Mouse (Mus musculus): ENCODE measurements around the gene Nr5a2. TPM values are rescaled to one million over a fixed set of nuclear protein-coding genes. Genes with fewer than 3 reads are reported as not detected.

Nr5a2 gene
- total RNA-seq (2017): not detected in 2 replicates

DNA sequence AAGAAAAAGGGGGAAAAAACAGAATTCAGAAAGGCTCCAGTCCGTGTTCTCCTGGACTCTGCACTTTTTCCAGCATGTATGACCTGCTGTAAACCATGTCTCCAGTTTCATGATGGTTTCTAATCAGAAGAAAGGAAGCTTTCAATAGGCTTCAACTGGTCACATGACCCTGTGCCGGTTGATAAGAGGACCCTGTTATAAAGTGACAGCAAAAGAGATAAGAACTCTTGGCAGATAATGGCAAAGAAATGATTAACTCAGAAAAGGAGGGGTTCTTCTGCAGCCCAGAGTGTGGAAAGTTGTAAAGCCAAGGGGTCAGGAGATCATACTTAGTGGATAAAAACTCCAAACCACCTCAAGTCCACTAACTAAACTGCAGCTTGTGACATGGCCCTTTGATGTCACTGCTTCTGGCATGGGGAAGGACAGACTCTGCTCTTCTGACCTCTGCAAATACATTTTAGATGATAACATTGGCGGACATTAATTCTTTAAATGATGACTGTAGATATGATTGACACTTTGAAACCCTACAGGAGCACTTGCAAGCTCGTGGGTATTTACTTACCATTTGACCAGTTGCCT lies at the start of gene Nr5a2:
Gene Nr5a2, minus strand, starts transcription at position 21 of the 585 bp plus-strand sequence.
- no peak for ATAC-seq (replicated peaks; ENCODE audit: low read depth, poor library complexity, severe bottlenecking)

GRCm38 (mm10) chr1:137008726-137009239 lies 48.5 kb upstream of the Nr5a2 start:
- ATAC-seq (replicated peaks; ENCODE audit: low read depth, poor library complexity, severe bottlenecking): peak; percentile 82

- no peak for ATAC-seq (replicated peaks; ENCODE audit: low read depth, poor library complexity, severe bottlenecking)
Measured at GRCm38 (mm10) chr1:137003816-137004215, 43.6 kb upstream of the Nr5a2 start.

DNA sequence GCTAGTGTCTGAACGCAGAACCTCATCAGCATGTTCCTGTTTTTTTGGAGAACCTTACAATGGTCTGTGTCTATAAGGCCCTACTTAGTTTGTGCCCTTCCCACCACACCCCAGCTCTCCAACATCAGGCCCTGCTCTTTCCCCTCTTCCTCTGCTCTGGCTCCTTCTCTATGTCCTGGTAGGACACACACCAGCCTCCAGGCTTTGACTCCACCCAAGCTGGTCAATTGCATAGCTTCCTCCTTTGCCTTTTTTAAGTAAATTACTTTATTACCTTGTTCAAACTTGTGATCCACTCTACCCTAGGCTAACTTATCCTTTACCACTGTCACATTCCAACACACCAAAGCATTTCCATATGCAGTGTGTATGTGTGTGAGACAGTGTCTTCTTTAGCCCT lies 42.9 kb upstream of the Nr5a2 start:
- ATAC-seq (replicated peaks; ENCODE audit: low read depth, poor library complexity, severe bottlenecking): no peak

GRCm38 (mm10) chr1:136991762-136992352 lies 31.6 kb upstream of the Nr5a2 start:
- ATAC-seq (replicated peaks; ENCODE audit: low read depth, poor library complexity, severe bottlenecking): no peak

GRCm38 (mm10) chr1:136980253-136980893 lies 20.1 kb upstream of the Nr5a2 start:
- ATAC-seq (replicated peaks; ENCODE audit: low read depth, poor library complexity, severe bottlenecking): no peak

- ATAC-seq (replicated peaks; ENCODE audit: low read depth, poor library complexity, severe bottlenecking): no peak
Measured at GRCm38 (mm10) chr1:136977867-136978266, 17.6 kb upstream of the Nr5a2 start.

DNA sequence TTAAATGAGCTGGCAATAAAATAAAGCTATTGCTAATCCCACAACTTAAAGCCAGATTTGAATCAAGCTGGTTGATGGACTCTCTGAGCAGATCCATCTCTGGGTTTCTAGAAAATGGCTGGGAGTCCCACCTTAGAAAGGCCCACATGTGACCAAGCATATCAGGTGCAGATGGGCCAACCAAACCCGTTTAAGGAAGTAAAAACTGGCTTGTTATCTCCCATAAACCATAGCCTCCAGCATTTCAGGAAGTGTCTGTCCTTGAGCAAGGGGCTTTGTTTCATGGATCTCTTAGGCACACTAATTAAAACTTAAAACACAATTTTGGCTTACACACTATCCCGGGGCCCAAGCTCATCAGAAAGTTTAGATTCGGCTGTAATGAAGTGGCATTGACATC lies 13.8 kb upstream of the Nr5a2 start:
- peak; percentile 62; the same call in 1 of the 2 replicates for ATAC-seq (replicated peaks; ENCODE audit: low read depth, poor library complexity, severe bottlenecking)

DNA sequence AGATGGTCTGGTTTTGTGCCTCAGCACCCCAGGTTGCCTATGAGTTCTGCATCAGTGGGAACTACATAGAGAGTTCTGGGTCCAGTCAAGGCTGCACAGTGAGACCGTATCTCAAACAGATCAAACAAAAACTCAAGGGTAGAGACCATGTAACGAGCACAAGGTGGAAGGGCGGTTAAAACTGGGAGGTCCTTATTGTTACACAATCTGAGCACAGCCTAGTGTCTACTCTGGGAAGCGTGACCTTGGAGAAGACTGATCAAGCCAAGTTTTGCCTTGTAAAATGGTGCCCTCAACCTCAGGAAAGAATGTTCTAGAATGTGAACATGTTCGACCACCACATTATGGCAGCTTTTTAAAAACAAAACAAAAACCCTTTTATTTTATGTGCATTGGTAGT lies 12.8 kb upstream of the Nr5a2 start:
- ATAC-seq (replicated peaks; ENCODE audit: low read depth, poor library complexity, severe bottlenecking): no peak

DNA sequence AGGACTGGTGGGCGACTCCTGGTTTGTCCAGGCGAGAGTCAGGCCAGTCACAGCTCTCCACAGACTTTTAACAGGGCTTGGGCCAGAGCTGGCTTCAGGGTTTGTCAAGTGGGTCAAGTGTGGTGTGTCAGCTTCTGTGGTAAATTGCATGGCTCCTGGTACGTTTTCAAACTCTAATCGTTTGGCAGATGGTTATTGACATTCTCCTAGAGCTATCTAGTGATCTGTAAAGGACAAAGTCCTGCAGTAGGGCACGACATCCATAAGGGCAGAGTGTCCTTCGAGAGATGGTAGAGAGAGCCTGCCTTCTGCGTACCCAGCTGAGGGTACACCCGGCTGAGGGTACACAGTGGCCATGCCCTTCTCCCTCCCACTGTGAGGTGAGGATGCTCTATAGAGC lies 10.7 kb upstream of the Nr5a2 start:
- no peak for ATAC-seq (replicated peaks; ENCODE audit: low read depth, poor library complexity, severe bottlenecking)

- ATAC-seq (replicated peaks; ENCODE audit: low read depth, poor library complexity, severe bottlenecking): no peak
Measured at GRCm38 (mm10) chr1:136966728-136967386, 6.6 kb upstream of the Nr5a2 start.

- no peak for ATAC-seq (replicated peaks; ENCODE audit: low read depth, poor library complexity, severe bottlenecking)
Measured at GRCm38 (mm10) chr1:136959491-136959890, 757 bp downstream of the Nr5a2 start.

- no peak for ATAC-seq (replicated peaks; ENCODE audit: low read depth, poor library complexity, severe bottlenecking)
Measured at GRCm38 (mm10) chr1:136958666-136959065, 1.6 kb downstream of the Nr5a2 start.

DNA sequence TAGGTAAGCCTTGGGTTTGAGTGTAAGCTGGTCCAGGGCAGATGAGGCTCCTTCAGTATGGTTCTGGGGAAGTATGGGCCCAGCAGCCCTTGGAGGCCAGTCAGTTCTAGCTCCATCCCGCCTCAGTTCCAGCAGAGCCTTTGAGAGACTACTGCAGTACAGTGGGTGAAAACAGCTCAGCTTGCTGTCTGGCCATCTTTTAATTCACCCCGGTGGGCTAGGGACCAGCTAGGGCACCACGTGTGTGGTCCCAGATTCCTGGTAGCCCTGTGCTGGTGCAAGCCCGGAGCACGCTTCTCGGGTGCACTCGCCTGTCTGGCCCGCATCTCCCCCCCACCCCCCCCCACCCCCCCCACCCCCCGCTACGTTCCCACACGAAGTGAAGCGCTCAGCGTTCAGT lies 2.1 kb downstream of the Nr5a2 start:
- ATAC-seq (replicated peaks; ENCODE audit: low read depth, poor library complexity, severe bottlenecking): no peak

DNA sequence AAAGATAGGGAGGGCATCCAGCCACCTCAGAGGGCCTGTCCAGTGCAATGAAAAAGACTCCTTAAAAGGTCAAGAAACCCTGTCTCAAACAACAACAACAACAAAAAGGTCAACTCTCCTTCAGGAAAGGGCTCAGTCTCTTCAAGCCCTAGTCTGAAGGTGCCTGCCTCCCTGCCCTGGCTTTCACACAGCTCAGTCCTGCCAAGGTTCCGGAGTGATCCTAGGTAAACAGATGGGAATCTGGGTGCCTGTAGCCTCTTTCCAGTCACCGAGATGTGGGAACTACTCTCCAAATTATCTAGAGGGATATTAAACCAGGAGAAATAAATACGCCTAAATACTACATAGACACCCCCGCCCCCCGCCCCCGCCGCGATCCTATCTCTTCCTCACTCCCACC lies 2.6 kb downstream of the Nr5a2 start:
- ATAC-seq (replicated peaks; ENCODE audit: low read depth, poor library complexity, severe bottlenecking): no peak

DNA sequence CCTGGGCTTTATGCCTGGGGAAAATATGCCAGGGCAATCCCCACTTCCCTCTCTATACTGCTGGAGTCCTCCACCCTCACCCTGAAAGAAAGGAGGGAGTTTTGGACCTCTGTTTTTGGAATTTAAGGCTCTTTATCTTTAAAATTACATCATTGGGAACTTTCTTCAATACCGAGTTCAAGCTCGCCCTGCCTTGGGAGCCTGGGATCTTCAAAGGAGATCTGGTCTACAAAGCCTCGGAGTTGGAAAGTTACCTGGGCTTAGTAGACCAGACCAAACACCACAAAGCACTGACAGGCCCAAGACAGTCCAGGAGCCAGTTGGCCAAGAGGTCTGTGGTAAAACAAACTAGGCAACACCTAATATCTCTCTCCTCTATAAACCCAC lies 6.1 kb downstream of the Nr5a2 start:
- ATAC-seq (replicated peaks; ENCODE audit: low read depth, poor library complexity, severe bottlenecking): no peak

DNA sequence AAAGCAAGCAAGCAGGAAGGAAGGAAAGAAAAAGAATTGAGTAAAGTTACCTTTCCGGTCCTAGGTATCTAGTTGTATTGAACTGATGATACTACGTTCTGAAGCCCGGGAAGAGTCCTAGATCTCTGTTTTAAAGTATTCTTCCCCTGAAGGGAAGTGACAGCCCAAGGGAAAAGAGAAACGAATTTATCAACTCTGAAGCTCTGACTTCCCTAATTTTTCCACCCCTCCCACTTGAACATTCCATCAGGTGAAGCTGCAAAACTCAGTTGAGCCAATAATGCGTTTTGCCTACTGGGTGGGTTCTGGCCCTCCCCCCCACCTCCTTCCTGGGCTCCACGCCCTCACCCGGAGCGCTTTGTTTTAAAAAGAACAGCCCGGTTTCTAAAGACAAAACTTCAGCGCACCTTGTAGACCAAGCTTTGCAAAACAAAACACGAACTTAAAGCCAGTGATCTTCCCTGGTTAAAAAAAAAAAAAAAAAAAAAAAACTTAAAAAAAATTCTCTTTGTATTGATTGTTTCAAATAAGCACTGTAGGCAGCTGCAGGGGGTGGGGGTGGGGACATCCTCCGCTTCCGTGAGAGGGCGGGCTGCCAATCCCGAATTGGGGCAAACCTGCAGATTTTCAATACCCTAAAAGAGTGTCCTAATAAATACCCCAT lies 6.7 kb downstream of the Nr5a2 start:
- no peak for ATAC-seq (replicated peaks; ENCODE audit: low read depth, poor library complexity, severe bottlenecking)

- ATAC-seq (replicated peaks; ENCODE audit: low read depth, poor library complexity, severe bottlenecking): no peak
Measured at GRCm38 (mm10) chr1:136952609-136953311, 7.5 kb downstream of the Nr5a2 start.

DNA sequence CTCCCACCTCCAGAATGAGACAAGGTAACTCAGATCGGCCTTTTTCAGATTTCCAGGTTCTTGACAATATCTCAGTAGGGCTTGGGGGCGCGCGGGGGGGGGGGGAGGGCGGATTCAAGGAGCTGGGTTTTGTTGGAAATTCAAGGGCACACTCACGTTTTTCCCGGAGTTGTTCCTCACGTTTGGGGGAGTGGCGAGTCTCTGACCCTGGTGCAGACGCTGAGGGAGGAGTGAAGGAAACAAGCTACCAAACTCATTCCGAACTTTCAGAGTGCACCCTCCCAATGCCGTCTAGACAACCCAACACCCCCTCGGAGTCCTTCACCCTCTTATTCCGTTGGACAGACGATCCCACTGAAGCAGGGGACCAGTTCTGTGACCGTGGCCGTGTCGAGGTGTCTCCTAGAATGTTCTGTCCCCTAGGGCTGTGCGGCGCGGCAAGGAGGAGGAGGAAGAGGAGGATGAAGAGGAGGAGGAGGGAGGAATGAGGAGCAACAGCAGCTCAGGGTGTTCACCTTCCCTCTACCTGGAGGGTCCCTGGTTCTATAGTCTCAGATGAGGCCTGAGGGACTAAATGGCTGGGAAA lies 8.2 kb downstream of the Nr5a2 start:
- no peak for ATAC-seq (replicated peaks; ENCODE audit: low read depth, poor library complexity, severe bottlenecking)
